Comparison of ENCODE assay signal across 10 mouse cellular contexts in the genomic region with DNA sequence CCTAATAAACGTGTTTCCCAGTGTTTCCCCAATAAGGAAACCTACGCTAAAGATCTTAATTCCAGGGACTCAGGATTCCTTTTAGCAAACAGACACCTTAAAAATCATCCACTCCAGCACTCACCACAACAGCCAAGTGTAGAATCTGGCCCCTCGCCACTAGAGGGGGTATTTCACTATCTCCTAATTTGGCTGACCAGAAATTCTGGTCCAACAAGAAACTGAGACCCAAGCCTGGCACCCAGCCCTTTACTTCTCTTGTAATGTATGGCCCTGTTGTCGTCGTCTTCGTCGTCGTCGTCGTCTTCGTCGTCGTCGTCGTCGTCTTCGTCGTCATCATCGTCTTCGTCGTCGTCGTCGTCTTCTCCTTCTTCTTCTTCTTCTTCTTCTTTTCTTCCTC. TPM values are rescaled to one million over a fixed set of nuclear protein-coding genes. Genes with fewer than 3 reads are reported as not detected.
DNase-seq lines count a peak whose midpoint lies in the region; ATAC-seq and TF ChIP-seq lines count a peak whose summit lies in the region.
"Had no signal": no experiment of that assay in that cellular context is flagged by ENCODE, and none has a peak within 500 bp of the region (broad histone marks: within the 10 kb centered on the region; RNA-seq: fewer than 3 reads in every experiment).

No protein-coding gene starts in this region.

- H3K36me3 ChIP-seq in kidney, embryonic 14.5 days (ENCODE audit: control insufficient read depth, insufficient read depth, low read length): no peaks in the 10 kb centered on the region

- no peak overlapping the region for H3K4me3 ChIP-seq in kidney, embryonic 14.5 days (ENCODE audit: low read length)

- no peaks in the 10 kb centered on the region for H3K4me1 ChIP-seq in kidney, embryonic 14.5 days (ENCODE audit: control insufficient read depth, insufficient read depth, low read length)

- no peak overlapping the region for H3K9ac ChIP-seq in kidney, embryonic 14.5 days (ENCODE audit: low read depth, low read length)

- H3K27me3 ChIP-seq in kidney, embryonic 14.5 days (ENCODE audit: control insufficient read depth, insufficient read depth, low read length): no peaks in the 10 kb centered on the region
- no peaks in the 10 kb centered on the region for H3K27me3 ChIP-seq in Patski

- H3K9me3 ChIP-seq in kidney, embryonic 14.5 days (ENCODE audit: control insufficient read depth, low read length): no peaks in the 10 kb centered on the region

- POLR2A ChIA-PET in Patski (lab: Charles Lee): no interaction called here

- 66% methylated on average over 24 of the region's 24 CpGs for WGBS in kidney, embryonic 14.5 days

- in situ Hi-C loops in Patski (cut with MboI; ENCODE audit: low pct_unique_long_range_greater_than_20kb): loop anchor here (10.0 to 25.0 kb wide), 2 partner anchors 355 to 592 kb away; no protein-coding TSS in a partner anchor

- H3K4me2 ChIP-seq in kidney, embryonic 14.5 days (replicated peaks; ENCODE audit: low read depth, low read length): no peak overlapping the region

- TF ChIP-seq CTCF in Patski (IDR thresholded peaks at IDR 0.05): peak; percentile 61

- CTCF ChIA-PET in Patski (lab: Charles Lee): no interaction called here

- H3K27ac ChIP-seq in kidney, embryonic 14.5 days (ENCODE audit: low read depth, low read length): no peak overlapping the region

- no peak for ATAC-seq in kidney, embryonic 14.5 days (ENCODE audit: low FRiP score, low TSS enrichment)
- ATAC-seq in Patski: no peak

- peak; percentile 31 to 59 for DNase-seq in kidney, postnatal 36 days
- DNase-seq in CD4-positive, CD25-positive, alpha-beta regulatory T cell, adult 2 months (ENCODE audit: low read depth, low spot score): peak; percentile 79
- no peak for DNase-seq in Patski (ENCODE audit: low read depth, low spot score)
- DNase-seq in lung, postnatal 10 days: peak; percentile 47
- no peak for DNase-seq in ovary, adult 18-20 months (ENCODE audit: low spot score)
- no peak for DNase-seq in gastrocnemius, adult 18-20 months (ENCODE audit: low spot score)
- DNase-seq: cerebellum, postnatal 25 days; spleen, adult 18-20 months had no signal

RNA-seq across cellular contexts. Expression of gene Nr4a3, which starts 15.3 kb away (rescaled TPM):
- polyA plus RNA-seq in kidney, embryonic 14.5 days (2014; fragmentation: Nextera tagmentation; extraction: Ambion mirVana): 0.04 and 0.08 TPM in 2 replicates
- 0.08 TPM for polyA plus RNA-seq in Patski (2021)
- total RNA-seq in gastrocnemius, adult 18-20 months (2021): 10 to 100 TPM in 1 of 2 experiments, 1 to 10 TPM in 1; 9.8 to 56.7 TPM
- polyA plus RNA-seq: liver, embryonic 16.5 days had no signal

Comparison
In these comparisons a context has a peak if more than half of its experiments do, and no peak if none do; other contexts are left out.
1. DNase-seq: peak in kidney, postnatal 36 days (2 of 2), CD4-positive, CD25-positive, alpha-beta regulatory T cell, adult 2 months (single experiment) and lung, postnatal 10 days (single experiment); none in Patski (single experiment), ovary, adult 18-20 months (single experiment) and gastrocnemius, adult 18-20 months (single experiment).